Mouse (Mus musculus): Measurements from ENCODE around the gene Capg. TPM values are rescaled to one million over a fixed set of nuclear protein-coding genes. Genes with fewer than 3 reads are reported as not detected.
A peak's percentile ranks its signal among the peaks of the same experiment; 100 is the strongest.
"Not testable (repeated sequence)": the region's sequence is repeated elsewhere in the genome, so short reads cannot be mapped to it uniquely, and the experiment has no call there.

Gene Capg
- polyA plus RNA-seq, 1 experiment from 2014 or later = 9.7 TPM

DNA sequence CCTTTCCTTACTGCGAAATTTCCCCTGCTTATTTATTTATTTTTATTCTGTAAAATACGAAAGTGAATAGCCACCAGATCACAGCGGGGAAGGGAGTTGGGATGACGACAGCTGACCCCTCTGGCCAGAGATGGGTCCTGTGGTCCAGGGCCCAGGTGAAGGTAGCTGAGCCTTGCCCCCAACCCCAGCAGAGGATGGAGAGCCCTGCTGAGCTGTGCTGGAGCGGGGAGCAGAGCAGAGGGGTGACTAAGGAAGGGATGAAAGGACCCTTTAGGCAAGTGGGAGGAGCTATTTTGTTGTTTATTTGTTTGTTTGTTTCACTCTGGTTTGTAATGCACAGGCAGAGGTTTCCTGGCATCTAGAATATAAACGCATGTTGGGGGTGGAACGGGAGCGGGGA, 24.9 kb upstream of the Capg start:
- Histone ChIP-seq H3K4me1 (peaks cover 33% of the 10 kb centered on the region), H3K27me3 (ENCODE audit: low read depth, poor library complexity, severe bottlenecking) (no peaks in the 10 kb centered on the region), H3K4me3 (peak overlapping the region; percentile 39), H3K9me3 (replicated peaks) (no peaks in the 10 kb centered on the region), H3K36me3 (no peaks in the 10 kb centered on the region), H3K27ac (replicated peaks) (peak overlapping the region; percentile 88)
- 22% methylated on average over 8 of the region's 8 CpGs for WGBS
- DNase-seq (ENCODE audit: low spot score) = no peak

DNA sequence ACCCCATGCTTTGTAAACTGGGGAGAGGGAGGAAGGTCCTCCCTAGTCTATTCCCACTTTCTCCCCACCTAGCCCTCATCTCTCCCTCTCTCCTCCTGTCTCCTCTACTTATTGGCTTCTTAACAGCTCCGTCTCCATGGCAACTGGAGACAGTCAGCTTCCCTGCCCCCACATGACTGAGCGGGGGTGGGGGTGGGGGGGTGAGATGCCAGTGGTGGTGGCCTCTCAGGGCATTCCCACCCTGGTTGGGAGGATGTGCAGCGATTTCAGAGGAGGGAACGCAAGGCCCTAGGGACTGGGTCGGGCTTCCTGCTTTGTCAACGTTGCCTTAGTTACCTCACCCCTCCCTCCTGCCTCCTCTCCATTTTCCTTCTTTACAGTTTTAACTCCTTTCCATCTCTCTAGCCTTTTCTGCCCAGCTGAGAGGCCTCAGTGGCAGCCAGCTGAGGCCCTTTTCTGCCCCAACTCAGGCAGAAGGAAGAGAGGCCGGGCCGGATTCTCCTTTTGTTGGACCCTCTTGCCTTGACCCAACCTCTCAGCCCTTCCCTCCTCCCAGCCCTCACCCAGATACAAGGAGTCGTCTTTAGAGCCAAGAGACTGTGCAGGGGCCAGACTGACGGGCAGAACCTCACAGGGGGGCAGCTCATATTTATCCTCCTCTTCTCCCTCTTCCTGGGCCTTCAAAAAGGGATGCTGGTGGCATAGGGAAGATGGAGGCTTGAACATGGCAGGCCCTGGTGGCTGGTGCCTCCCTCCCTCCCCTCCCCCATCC, 24.1 kb upstream of the Capg start:
- peak; percentile 80 for DNase-seq (ENCODE audit: low spot score)
- Histone ChIP-seq H3K27ac (replicated peaks) (peak overlapping the region; percentile 88), H3K36me3 (no peaks in the 10 kb centered on the region), H3K4me1 (peaks cover 33% of the 10 kb centered on the region), H3K27me3 (ENCODE audit: low read depth, poor library complexity, severe bottlenecking) (no peaks in the 10 kb centered on the region), H3K4me3 (peak overlapping the region; percentile 39), H3K9me3 (replicated peaks) (no peaks in the 10 kb centered on the region)
- WGBS = 8% methylated on average over 10 of the region's 10 CpGs

DNA sequence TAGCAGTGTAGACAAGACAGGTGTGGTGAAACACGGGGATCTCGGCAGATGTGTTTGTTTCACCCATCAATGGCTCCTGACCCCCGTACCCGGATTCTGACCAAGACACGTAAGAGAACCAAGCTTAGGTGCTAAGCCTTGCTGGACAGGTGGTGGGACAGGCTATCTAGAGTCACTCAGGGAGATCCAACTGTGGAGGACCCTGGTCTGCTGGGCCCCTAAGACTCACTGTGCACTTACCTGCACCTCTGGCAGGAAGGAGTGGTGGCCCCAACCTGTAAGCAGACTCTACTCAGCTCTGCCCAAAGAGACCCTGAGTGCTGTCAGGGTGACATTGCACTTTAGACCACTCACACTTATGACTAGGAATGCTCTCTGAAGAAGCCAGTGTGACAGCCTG, 23.3 kb upstream of the Capg start:
- no peak for DNase-seq (ENCODE audit: low spot score)
- no peaks in the 10 kb centered on the region for H3K36me3 ChIP-seq
- no peak overlapping the region for H3K4me3 ChIP-seq
- no peaks in the 10 kb centered on the region for H3K27me3 ChIP-seq (ENCODE audit: low read depth, poor library complexity, severe bottlenecking)
- WGBS = 90% methylated on average over 5 of the region's 5 CpGs
- no peaks in the 10 kb centered on the region for H3K9me3 ChIP-seq (replicated peaks)
- peak overlapping the region; percentile 88 for H3K27ac ChIP-seq (replicated peaks)
- H3K4me1 ChIP-seq = peaks cover 33% of the 10 kb centered on the region

DNA sequence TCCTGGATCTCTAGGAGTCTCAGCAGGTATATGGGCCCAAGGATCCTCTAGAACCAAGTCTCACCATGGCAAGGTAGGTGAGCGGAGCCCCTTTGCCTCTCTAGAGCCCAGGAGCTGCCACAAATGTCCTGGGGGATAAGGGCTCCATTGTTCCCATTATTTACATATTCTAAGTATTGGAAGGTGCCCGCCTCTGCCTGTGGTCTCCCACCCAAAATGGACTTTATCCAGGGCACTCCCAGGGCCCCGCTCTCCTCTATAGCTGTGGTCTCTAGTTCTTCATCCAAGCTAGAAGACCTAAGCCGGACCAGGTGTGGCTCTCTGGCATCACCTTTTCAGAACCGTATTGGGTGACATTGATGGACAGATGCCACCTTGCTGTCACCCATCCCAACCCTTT, 22.6 kb upstream of the Capg start, which contains the start of gene Sh2d6:
Sh2d6 (minus strand) TSS at position 101 of the 400 bp plus-strand sequence.
- Histone ChIP-seq H3K9me3 (replicated peaks) (no peaks in the 10 kb centered on the region), H3K4me1 (peaks cover 33% of the 10 kb centered on the region), H3K27me3 (ENCODE audit: low read depth, poor library complexity, severe bottlenecking) (no peaks in the 10 kb centered on the region), H3K27ac (replicated peaks) (peak within 1 kb of the TSS; percentile 88), H3K36me3 (no peaks in the 10 kb centered on the region), H3K4me3 (no peak within 1 kb of the TSS)
- 91% methylated on average over 5 of the region's 5 CpGs for whole genome bisulfite sequencing
- DNase-seq (ENCODE audit: low spot score) = no peak

DNA sequence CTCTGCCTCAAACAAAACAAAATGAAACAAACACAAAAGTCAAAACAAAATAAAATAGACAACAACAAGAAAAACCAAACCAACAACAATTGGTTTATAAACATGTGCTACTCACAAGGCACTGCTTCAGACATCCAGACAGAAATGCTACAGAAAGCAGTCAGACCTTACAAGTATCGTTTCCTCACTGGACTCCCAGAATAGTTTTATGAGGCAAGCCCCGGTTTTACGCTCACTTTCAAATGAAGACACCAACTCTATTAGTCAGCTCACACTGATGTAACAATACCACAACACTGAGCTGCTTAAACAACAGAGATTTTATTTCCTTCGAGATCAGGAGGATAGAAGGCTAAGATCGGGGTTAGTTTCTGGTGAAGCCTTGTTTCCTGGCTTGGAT, 21.9 kb upstream of the Capg start:
- 88% methylated on average over 5 of the region's 5 CpGs for WGBS
- Histone ChIP-seq H3K27ac (replicated peaks) (no peak overlapping the region), H3K4me3 (no peak overlapping the region), H3K36me3 (no peaks in the 10 kb centered on the region), H3K4me1 (peaks cover 33% of the 10 kb centered on the region), H3K9me3 (replicated peaks) (no peaks in the 10 kb centered on the region), H3K27me3 (ENCODE audit: low read depth, poor library complexity, severe bottlenecking) (no peaks in the 10 kb centered on the region)
- no peak for DNase-seq (ENCODE audit: low spot score)

DNA sequence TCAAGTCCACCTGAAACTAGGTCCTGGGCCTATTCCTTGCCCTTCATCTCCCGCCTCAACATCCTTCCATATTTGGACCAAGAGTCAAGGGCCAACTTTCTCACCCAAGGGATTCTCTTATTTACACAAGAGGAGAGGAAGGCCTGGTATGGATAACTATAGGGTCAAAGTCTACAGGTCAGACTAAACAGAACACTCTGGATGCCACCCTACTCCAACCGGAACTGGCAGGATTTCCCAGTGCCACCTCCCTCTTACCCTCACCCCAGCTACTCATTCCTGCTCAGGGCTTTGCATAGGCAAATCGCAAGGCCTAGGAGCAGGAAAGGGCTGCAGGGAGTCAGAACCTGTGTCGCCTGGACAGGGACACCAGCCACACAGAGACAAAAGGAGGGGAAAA, 21.0 kb upstream of the Capg start:
- H3K27me3 ChIP-seq (ENCODE audit: low read depth, poor library complexity, severe bottlenecking) = no peaks in the 10 kb centered on the region
- no peaks in the 10 kb centered on the region for H3K36me3 ChIP-seq
- DNase-seq (ENCODE audit: low spot score) = no peak
- 67% methylated on average over 4 of the region's 4 CpGs for WGBS
- peaks cover 33% of the 10 kb centered on the region for H3K4me1 ChIP-seq
- H3K9me3 ChIP-seq (replicated peaks) = no peaks in the 10 kb centered on the region
- H3K4me3 ChIP-seq = no peak overlapping the region
- no peak overlapping the region for H3K27ac ChIP-seq (replicated peaks)

DNA sequence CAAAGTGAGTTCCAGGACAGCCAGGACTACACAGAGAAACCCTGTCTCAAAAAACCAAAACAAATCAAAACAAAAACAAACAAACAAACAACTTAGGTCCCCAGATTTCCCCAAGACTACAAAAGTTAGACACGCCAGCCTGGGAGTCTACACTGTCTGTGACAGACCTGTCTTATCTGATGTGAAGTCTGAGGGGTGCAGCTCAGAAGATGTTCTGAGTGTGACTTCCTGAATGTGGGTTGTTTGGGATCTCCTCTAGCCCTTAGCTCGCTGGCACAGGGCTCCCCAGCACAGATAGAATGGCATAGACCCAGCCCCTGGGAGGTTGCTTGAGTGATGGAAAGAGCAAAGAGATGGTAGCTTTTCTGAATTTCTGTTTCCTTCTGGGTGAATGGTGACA, 20.0 kb upstream of the Capg start:
- WGBS = 88% methylated on average over 2 of the region's 2 CpGs
- no peak for DNase-seq (ENCODE audit: low spot score)
- H3K9me3 ChIP-seq (replicated peaks) = no peaks in the 10 kb centered on the region
- peaks cover 24% of the 10 kb centered on the region for H3K4me1 ChIP-seq
- H3K4me3 ChIP-seq = no peak overlapping the region
- H3K27ac ChIP-seq (replicated peaks) = no peak overlapping the region
- no peaks in the 10 kb centered on the region for H3K36me3 ChIP-seq
- H3K27me3 ChIP-seq (ENCODE audit: low read depth, poor library complexity, severe bottlenecking) = no peaks in the 10 kb centered on the region

DNA sequence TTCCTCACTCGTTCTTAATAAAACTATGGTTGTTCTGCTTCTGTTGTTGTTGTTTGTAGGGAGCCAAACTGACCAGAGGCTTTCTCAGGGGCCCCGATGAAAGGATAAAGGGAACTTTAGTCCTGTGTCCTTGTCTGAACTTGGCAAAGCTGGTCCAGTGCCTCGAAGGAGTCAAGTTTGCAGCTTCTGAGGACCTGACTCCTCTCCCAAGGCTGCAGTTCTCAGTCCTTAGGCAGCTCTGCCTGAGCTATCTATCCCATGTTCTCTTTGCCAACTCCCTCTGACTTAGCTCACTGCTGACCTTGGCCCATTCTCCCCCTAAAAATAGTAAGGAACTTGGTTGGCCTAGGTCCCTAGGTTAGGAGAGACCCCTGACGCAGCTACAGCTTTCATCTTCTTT, 17.1 kb upstream of the Capg start:
- WGBS = 85% methylated on average over 4 of the region's 4 CpGs
- H3K36me3 ChIP-seq = no peaks in the 10 kb centered on the region
- no peak for DNase-seq (ENCODE audit: low spot score)
- no peak overlapping the region for H3K4me3 ChIP-seq
- no peaks in the 10 kb centered on the region for H3K27me3 ChIP-seq (ENCODE audit: low read depth, poor library complexity, severe bottlenecking)
- no peak overlapping the region for H3K27ac ChIP-seq (replicated peaks)
- H3K4me1 ChIP-seq = no peaks in the 10 kb centered on the region
- no peaks in the 10 kb centered on the region for H3K9me3 ChIP-seq (replicated peaks)

DNA sequence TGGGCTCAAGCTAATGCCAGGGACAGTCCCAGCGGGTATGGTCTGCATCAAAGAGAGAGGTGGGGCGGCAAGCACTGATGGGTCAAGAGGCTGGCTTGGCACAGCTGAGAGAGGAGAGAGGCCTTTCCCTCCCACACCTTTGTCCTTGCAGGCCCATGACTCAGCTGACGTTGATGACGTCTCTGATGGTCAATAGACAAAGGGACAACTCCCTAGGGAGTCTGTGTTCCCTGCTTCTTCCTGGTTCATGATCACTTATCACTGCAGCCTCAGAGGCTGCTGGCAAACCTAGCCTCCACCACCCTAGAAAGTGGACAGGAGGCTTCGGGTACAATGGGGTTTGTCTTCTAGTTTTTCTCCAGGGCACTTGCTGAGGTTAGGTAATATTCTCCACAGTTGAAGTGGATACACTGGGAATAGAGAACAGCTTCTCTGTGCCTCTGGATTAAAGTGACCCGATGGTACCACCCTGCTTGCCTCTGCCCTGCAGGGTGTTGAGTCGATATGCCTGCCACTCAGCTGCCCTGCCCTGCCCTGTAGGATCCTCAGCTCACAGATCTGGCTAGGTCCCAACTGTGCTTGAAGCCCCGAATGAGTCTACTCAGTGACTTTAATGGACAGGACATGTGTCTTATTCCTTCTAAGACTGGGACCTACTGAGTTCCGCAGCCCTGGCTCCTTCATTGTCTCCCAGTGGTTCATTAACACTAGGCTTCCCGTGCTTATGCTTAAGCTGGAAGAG, 15.6 kb upstream of the Capg start:
- DNase-seq (ENCODE audit: low spot score) = no peak
- peaks cover 9% of the 10 kb centered on the region for H3K4me1 ChIP-seq
- H3K4me3 ChIP-seq = no peak overlapping the region
- 82% methylated on average over 10 of the region's 10 CpGs for WGBS
- H3K27me3 ChIP-seq (ENCODE audit: low read depth, poor library complexity, severe bottlenecking) = no peaks in the 10 kb centered on the region
- no peaks in the 10 kb centered on the region for H3K36me3 ChIP-seq
- no peaks in the 10 kb centered on the region for H3K9me3 ChIP-seq (replicated peaks)
- no peak overlapping the region for H3K27ac ChIP-seq (replicated peaks)

DNA sequence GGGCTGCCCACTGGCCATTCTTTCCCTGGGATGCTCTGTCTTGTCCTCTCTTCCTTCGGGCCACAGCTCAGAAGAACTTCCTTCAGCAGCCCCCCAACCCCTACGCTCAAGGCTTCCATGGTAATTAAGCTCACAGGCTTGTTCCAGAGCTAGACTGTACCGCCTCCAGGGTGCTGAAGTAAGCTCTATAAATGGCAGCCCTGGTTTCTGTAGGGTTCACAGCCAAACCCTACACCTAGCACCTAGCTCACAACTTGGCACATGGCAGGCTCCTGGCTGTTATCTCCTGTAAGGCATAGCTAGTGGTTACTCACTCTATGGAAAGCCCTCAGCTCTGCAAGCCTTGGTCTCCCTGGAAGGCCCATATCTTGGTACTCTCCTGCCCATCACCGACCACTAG, 11.6 kb upstream of the Capg start:
- no peaks in the 10 kb centered on the region for H3K36me3 ChIP-seq
- H3K4me3 ChIP-seq = no peak overlapping the region
- DNase-seq (ENCODE audit: low spot score) = no peak
- H3K27ac ChIP-seq (replicated peaks) = peak overlapping the region; percentile 63
- WGBS = 79% methylated on average over 4 of the region's 4 CpGs
- H3K9me3 ChIP-seq (replicated peaks) = no peaks in the 10 kb centered on the region
- H3K4me1 ChIP-seq = peaks cover 19% of the 10 kb centered on the region
- H3K27me3 ChIP-seq (ENCODE audit: low read depth, poor library complexity, severe bottlenecking) = no peaks in the 10 kb centered on the region

DNA sequence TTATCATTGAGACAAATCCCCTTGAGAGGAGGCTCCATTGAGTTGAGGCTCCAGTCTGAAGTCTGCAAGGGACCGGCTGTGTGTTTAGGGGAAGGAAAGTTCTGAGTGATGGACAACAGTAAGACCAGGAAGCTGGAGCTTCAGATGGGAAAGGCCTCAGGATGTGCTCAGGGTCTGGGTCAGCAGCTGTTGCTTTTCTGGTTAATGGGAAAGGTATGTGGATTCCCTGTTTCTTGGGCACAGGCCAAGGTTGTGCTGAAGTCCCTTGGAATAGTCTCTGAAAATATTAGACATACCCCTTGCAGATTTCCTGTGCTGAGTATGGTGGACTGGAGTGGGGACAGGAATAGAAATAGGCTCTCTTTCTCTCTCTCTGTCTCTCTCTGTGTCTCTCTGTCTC, 10.6 kb upstream of the Capg start:
- not testable (repeated sequence) for H3K36me3 ChIP-seq; DNase-seq (ENCODE audit: low spot score); H3K9me3 ChIP-seq (replicated peaks); H3K4me3 ChIP-seq; H3K27me3 ChIP-seq (ENCODE audit: low read depth, poor library complexity, severe bottlenecking)
- 44% methylated on average over 1 of the region's 1 CpGs for whole genome bisulfite sequencing
- Histone ChIP-seq H3K4me1 (peaks cover 26% of the 10 kb centered on the region), H3K27ac (replicated peaks) (peak overlapping the region; percentile 66; the same call in 1 of the 2 replicates)

DNA sequence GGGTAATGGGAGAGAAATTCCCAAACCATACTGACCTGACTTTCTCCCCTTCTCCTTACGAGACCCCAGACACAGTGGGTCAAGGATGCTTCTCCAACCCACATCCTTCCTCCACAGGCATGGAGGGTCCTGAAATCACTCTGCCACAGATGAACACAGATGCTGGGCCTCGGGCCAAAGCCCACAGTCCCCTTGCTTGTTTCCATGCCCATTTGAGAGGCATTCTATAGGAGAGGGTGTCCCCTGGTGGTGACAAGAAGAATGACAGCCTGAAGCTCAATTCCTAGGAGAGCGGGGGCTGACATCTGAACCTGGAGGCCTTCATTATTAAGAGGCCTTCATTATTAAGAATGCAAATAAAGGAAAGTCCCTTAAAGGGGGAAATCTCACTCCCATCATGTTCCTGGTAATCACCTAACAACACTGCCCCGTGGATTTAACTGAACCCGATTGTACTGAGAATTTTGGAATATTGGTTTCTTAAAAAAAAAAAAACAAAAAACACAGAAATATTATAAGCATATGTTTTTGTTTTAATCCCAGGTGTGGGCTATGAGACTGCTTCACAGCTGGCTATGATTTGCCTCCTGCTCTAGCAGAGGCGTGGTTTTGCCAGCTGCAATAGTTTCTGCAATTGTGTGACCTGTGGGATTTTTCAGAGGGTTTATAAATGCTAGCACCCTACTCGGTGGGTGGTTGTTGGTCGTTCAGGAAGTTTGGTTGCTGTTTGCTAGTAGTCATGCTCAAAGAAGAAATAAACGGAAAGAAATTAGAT, 10.0 kb upstream of the Capg start:
- H3K9me3 ChIP-seq (replicated peaks) = no peaks in the 10 kb centered on the region
- DNase-seq (ENCODE audit: low spot score) = peak; percentile 75
- H3K36me3 ChIP-seq = no peaks in the 10 kb centered on the region
- WGBS = 43% methylated on average over 9 of the region's 9 CpGs
- peak overlapping the region; percentile 66 for H3K27ac ChIP-seq (replicated peaks)
- no peak overlapping the region for H3K4me3 ChIP-seq
- peaks cover 31% of the 10 kb centered on the region for H3K4me1 ChIP-seq
- H3K27me3 ChIP-seq (ENCODE audit: low read depth, poor library complexity, severe bottlenecking) = no peaks in the 10 kb centered on the region
